Mouse (Mus musculus) hindbrain, embryonic 16.5 days (tissue): ENCODE data around the gene Pon2. TPM values are rescaled to one million over a fixed set of nuclear protein-coding genes. Genes with fewer than 3 reads are reported as not detected.

ENCODE experiments used
- ATAC-seq: fragments of 200-750 bp; cut with Nextera tagmentation; 2 replicates; pipeline ENCODE4 v1.8.0; 2017; ENCODE audit warnings: moderate TSS enrichment, moderate library complexity
- H3K27ac ChIP-seq: fragments of 300-500 bp; sonication (generic); 2 replicates; pipeline ENCODE4 v1.5.1; 2014; ENCODE audit warnings: low read depth, mild to moderate bottlenecking, control low read depth, low read length, moderate library complexity
- H3K27me3 ChIP-seq: fragments of 300-500 bp; sonication (generic); replicated peaks from 2 replicates; pipeline ENCODE4 v1.6.1; 2014; ENCODE audit warnings: low read length; ENCODE audit not compliant: control insufficient read depth, insufficient read depth
- H3K36me3 ChIP-seq: fragments of 300-500 bp; sonication (generic); 2 replicates; pipeline ENCODE4 v1.6.1; 2014; ENCODE audit warnings: mild to moderate bottlenecking, low read length, moderate library complexity, mixed read lengths; ENCODE audit not compliant: control insufficient read depth, insufficient read depth
- H3K4me1 ChIP-seq: fragments of 300-500 bp; sonication (generic); 2 replicates; pipeline ENCODE4 v1.6.1; 2014; ENCODE audit warnings: low read depth, low read length; ENCODE audit not compliant: control insufficient read depth, insufficient read depth
- H3K4me2 ChIP-seq: fragments of 300-500 bp; sonication (generic); 2 replicates; pipeline ENCODE4 v1.6.1; 2014; ENCODE audit warnings: mild to moderate bottlenecking, low read length, control low read depth, moderate library complexity
- H3K4me3 ChIP-seq: fragments of 300-500 bp; sonication (generic); 2 replicates; pipeline ENCODE4 v1.5.1; 2014; ENCODE audit warnings: mild to moderate bottlenecking, low read length, control low read depth, moderate library complexity
- H3K9ac ChIP-seq: fragments of 300-500 bp; sonication (generic); 2 replicates; pipeline ENCODE4 v1.6.1; 2014; ENCODE audit warnings: low read depth, mild to moderate bottlenecking, control low read depth, low read length, moderate library complexity
- H3K9me3 ChIP-seq: fragments of 300-500 bp; sonication (generic); 2 replicates; pipeline ENCODE4 v1.6.1; 2014; ENCODE audit warnings: mild to moderate bottlenecking, low read length, moderate library complexity; ENCODE audit not compliant: control insufficient read depth
- WGBS: fragments of 180-500 bp; shearing (Covaris S2); extraction: QIAGEN DNeasy Blood & Tissue Kit; methylation state at CpG from one replicate; pipeline ENCODE4 v1.1.7; 2014; 5-methylcytosine and 5-hydroxymethylcytosine counted together
- polyA plus RNA-seq: library from polyadenylated mRNA; unstranded; fragments of >200 nt; fragmentation: Nextera tagmentation; extraction: Ambion mirVana; gene quantifications from 2 replicates; pipeline ENCODE4 v1.2.1, GENCODE M21; 2015

Pon2 gene
- polyA plus RNA-seq, 1 experiment from 2014 or later = 41.3 TPM

DNA sequence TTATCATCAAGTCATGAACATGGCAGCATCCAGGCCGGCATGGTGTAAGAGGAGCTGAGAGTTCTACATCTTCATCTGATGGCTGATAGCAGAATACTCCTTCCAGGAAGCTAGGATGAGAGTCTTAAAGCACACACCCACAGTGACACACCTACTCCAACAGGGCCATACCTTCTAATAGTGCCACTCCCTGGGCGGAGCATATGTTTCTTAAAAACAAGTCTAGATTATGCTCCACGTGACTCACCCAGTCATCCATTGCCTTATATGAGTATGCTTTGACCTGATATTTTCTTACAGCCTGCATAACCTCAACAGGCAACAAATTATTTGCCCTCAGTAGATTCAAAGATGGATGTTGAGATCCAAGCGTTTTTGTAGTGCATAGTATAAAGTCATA is 80.1 kb downstream of the Pon2 start:
- H3K4me1 ChIP-seq = no peaks in the 10 kb centered on the region
- no peak overlapping the region for H3K4me3 ChIP-seq
- H3K9me3 ChIP-seq = no peaks in the 10 kb centered on the region
- no peak overlapping the region for H3K9ac ChIP-seq
- ATAC-seq = no peak
- H3K27me3 ChIP-seq = no peaks in the 10 kb centered on the region
- 95% methylated on average over 4 of the region's 4 CpGs for WGBS
- H3K27ac ChIP-seq = no peak overlapping the region
- H3K36me3 ChIP-seq = no peaks in the 10 kb centered on the region
- no peak overlapping the region for H3K4me2 ChIP-seq

Other genes with a start within 250 kb of the Pon2 start
- 0.10 and 0.53 TPM in 2 replicates for gene Pon1, start 104.5 kb downstream of the Pon2 start, polyA plus RNA-seq
- gene Pon3, start 42.2 kb downstream of the Pon2 start, polyA plus RNA-seq = 5.6 and 6.2 TPM in 2 replicates
- 15.4 and 16.9 TPM in 2 replicates for gene Asb4, start 84.9 kb upstream of the Pon2 start, polyA plus RNA-seq
- gene Pdk4, start 197.9 kb upstream of the Pon2 start, polyA plus RNA-seq = 1.7 and 2.4 TPM in 2 replicates